Mouse (Mus musculus) lung, embryonic 16.5 days (tissue): Measurements from ENCODE around the gene Tcte2. TPM values are rescaled to one million over a fixed set of nuclear protein-coding genes. Genes with fewer than 3 reads are reported as not detected.
"Not testable (repeated sequence)": the region's sequence is repeated elsewhere in the genome, so short reads cannot be mapped to it uniquely, and the experiment has no call there.

Experiments
- ATAC-seq: fragments of 200-750 bp; cut with Nextera tagmentation; 2 replicates; pipeline ENCODE4 v1.8.0; 2017; ENCODE audit warnings: low read depth, mild to moderate bottlenecking, moderate library complexity
- H3K27ac ChIP-seq: fragments of 300-500 bp; sonication (generic); 2 replicates; pipeline ENCODE4 v1.5.1; 2014; ENCODE audit warnings: mild to moderate bottlenecking, control low read depth, low read length
- H3K27me3 ChIP-seq: fragments of 300-500 bp; sonication (generic); 2 replicates; pipeline ENCODE4 v1.6.1; 2014; ENCODE audit warnings: low read depth, low read length, mixed read lengths; ENCODE audit not compliant: control insufficient read depth, insufficient read depth
- H3K36me3 ChIP-seq: fragments of 300-500 bp; sonication (generic); 2 replicates; pipeline ENCODE4 v1.6.1; 2014; ENCODE audit warnings: low read length; ENCODE audit not compliant: control insufficient read depth, insufficient read depth
- H3K4me1 ChIP-seq: fragments of 300-500 bp; sonication (generic); replicated peaks from 2 replicates; pipeline ENCODE4 v1.6.1; 2014; ENCODE audit warnings: low read length, mixed read lengths; ENCODE audit not compliant: control insufficient read depth, insufficient read depth
- H3K4me2 ChIP-seq: fragments of 300-500 bp; sonication (generic); 2 replicates; pipeline ENCODE4 v1.6.1; 2014; ENCODE audit warnings: low read depth, low read length, control low read depth
- H3K4me3 ChIP-seq: fragments of 300-500 bp; sonication (generic); 2 replicates; pipeline ENCODE4 v1.5.1; 2014; ENCODE audit warnings: mild to moderate bottlenecking, low read length, control low read depth
- H3K9ac ChIP-seq: fragments of 300-500 bp; sonication (generic); 2 replicates; pipeline ENCODE4 v1.6.1; 2014; ENCODE audit warnings: low read length, control low read depth
- H3K9me3 ChIP-seq: fragments of 300-500 bp; sonication (generic); 2 replicates; pipeline ENCODE4 v1.6.1; 2016; ENCODE audit warnings: low read length; ENCODE audit not compliant: control insufficient read depth
- WGBS: fragments of 180-500 bp; shearing (Covaris S2); extraction: QIAGEN DNeasy Blood & Tissue Kit; methylation state at CpG from one replicate; pipeline ENCODE4 v1.1.7; 2014; 5-methylcytosine and 5-hydroxymethylcytosine counted together
- polyA plus RNA-seq: library from polyadenylated mRNA; unstranded; fragments of >200 nt; fragmentation: Nextera tagmentation; extraction: Ambion mirVana; gene quantifications from 2 replicates; pipeline ENCODE4 v1.2.1, GENCODE M21; 2015

Tcte2 gene
- polyA plus RNA-seq, 1 experiment from 2014 or later: 4.8 TPM

DNA sequence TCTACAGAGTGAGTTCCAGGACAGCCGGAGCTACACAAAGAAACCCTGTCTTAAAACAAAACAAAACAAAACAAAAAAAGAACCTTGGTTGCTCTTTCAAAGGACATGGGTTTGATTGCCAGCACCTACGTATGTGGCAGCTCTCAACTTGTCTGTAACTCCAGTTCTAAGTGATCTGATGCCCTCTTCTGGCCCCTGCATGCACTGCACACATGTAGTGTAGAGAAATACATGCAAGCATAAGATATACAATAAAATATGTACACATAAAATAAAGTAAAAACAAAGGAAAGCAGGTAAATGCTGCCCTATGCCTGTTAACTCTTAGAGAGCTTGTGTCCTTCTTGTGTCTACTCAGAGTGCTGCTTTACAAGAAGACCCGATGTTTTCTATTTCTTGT lies 7.6 kb upstream of the Tcte2 start:
- 91% methylated on average over 3 of the region's 3 CpGs for WGBS

DNA sequence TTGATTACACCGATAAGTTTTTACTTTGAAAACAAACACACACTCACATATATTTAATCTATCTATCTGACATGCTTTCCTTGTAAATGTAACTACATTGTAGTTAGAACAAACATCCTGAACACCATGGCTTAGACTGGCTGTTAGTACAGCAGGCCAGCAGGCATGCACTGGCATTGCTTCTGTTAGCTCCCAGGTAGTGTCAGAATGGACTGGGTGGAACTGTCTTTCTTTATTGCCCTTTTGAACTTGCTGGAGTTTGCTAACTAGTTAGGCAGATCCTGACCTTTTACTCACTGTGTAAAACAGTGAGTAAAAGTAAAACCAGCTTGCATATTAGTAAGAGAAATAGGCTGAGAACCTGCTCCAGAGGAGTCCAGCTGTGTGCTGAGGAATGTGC lies 6.9 kb upstream of the Tcte2 start:
- Histone ChIP-seq H3K36me3 (no peaks in the 10 kb centered on the region), H3K9me3 (no peaks in the 10 kb centered on the region), H3K27ac (no peak overlapping the region), H3K27me3 (no peaks in the 10 kb centered on the region), H3K9ac (no peak overlapping the region), H3K4me2 (no peak overlapping the region), H3K4me1 (peaks cover 3% of the 10 kb centered on the region), H3K4me3 (no peak overlapping the region)
- ATAC-seq: no peak
- WGBS: 69% methylated on average over 1 of the region's 1 CpGs

More for the DNA sequence above, 7.6 kb upstream of the Tcte2 start:
- Histone ChIP-seq H3K4me1 (peaks cover 2% of the 10 kb centered on the region), H3K9ac (no peak overlapping the region), H3K4me3 (no peak overlapping the region), H3K27ac (no peak overlapping the region), H3K27me3 (no peaks in the 10 kb centered on the region), H3K36me3 (no peaks in the 10 kb centered on the region), H3K4me2 (no peak overlapping the region), H3K9me3 (no peaks in the 10 kb centered on the region)
- ATAC-seq: no peak

DNA sequence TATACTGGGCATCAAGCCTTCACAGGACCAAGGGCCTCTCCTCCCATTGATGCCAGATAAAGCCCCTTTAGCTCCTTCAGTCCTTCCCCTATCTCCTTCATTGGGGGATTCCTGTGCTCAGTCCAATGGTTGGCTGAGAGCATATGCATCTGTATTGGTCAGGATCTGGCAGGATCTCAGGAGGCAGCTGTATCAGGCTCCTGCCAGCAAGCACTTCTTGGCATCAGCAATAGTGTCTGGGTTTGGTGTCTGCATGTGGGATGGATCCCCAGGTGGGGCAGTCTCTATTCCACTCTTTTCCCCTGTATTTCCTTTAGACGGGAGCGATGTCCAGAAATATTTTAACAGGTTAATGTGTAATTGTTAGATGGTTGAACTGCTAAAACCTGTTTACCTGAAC lies 3.3 kb upstream of the Tcte2 start:
- not testable (repeated sequence) for H3K27ac ChIP-seq

DNA sequence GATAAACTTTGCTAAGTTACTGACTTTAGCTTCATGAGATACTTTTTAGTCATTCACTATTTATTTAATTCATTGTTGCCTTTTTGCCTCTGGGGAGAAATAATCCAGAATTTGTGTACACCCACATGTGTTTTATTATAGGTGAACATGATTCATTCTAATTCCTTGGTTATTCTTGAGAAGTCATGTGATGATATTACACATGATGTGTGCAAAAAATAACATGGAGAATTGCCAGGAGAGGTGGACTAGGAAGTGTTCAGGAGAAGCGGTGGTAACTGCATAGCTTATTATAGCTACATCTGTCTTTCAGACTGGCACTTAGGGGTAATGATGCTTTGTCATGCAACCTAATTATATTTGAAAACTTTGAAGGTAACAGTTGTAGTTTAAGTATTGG lies 2.2 kb upstream of the Tcte2 start:
- H3K4me1 ChIP-seq: peaks cover 12% of the 10 kb centered on the region
- no peak for ATAC-seq

More for the DNA sequence above, 3.3 kb upstream of the Tcte2 start:
- not testable (repeated sequence) for H3K4me1 ChIP-seq, H3K9me3 ChIP-seq, H3K9ac ChIP-seq, H3K4me3 ChIP-seq, H3K4me2 ChIP-seq, ATAC-seq, H3K27me3 ChIP-seq, H3K36me3 ChIP-seq
- 77% methylated on average over 2 of the region's 2 CpGs for WGBS

DNA sequence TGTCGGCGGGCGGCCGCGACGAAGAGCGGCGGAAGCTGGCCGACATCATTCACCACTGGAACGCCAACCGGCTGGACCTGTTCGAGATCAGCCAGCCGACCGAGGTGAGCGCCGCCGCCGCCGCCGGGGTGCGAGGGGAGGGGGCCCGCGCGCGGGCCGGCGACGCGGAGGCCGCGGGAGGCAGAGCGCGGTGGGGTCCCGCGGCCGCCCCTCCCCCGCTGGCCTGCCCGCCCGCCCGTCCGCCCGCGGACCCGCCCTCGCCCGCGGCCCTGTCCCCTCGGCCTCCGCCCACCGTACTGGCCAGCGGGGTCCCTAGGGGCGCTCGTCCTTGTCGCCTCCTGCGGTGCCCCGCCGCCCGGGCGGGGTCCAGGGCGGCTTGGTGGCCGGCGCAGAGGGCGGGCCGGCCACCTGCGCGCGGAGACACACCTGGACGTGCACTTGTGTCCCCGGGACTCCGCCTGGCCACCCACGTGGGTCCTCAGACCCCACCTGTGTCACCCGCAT lies 898 bp downstream of the Tcte2 start:
- Histone ChIP-seq H3K4me1 (peaks cover 18% of the 10 kb centered on the region), H3K4me2 (peak overlapping the region; percentile 98), H3K27me3 (no peaks in the 10 kb centered on the region), H3K36me3 (no peaks in the 10 kb centered on the region), H3K9ac (peak overlapping the region; percentile 89), H3K4me3 (peak overlapping the region; percentile 89), H3K27ac (peak overlapping the region; percentile 93), H3K9me3 (no peaks in the 10 kb centered on the region)
- ATAC-seq: peak; percentile 55
- WGBS: under 1% methylated on average over 29 of the region's 72 CpGs

More for the DNA sequence above, 2.2 kb upstream of the Tcte2 start:
- H3K4me3 ChIP-seq: no peak overlapping the region
- H3K4me2 ChIP-seq: no peak overlapping the region
- no peaks in the 10 kb centered on the region for H3K27me3 ChIP-seq
- H3K36me3 ChIP-seq: no peaks in the 10 kb centered on the region
- 74% methylated on average over 1 of the region's 1 CpGs for WGBS
- H3K9me3 ChIP-seq: no peaks in the 10 kb centered on the region
- H3K9ac ChIP-seq: no peak overlapping the region
- no peak overlapping the region for H3K27ac ChIP-seq

DNA sequence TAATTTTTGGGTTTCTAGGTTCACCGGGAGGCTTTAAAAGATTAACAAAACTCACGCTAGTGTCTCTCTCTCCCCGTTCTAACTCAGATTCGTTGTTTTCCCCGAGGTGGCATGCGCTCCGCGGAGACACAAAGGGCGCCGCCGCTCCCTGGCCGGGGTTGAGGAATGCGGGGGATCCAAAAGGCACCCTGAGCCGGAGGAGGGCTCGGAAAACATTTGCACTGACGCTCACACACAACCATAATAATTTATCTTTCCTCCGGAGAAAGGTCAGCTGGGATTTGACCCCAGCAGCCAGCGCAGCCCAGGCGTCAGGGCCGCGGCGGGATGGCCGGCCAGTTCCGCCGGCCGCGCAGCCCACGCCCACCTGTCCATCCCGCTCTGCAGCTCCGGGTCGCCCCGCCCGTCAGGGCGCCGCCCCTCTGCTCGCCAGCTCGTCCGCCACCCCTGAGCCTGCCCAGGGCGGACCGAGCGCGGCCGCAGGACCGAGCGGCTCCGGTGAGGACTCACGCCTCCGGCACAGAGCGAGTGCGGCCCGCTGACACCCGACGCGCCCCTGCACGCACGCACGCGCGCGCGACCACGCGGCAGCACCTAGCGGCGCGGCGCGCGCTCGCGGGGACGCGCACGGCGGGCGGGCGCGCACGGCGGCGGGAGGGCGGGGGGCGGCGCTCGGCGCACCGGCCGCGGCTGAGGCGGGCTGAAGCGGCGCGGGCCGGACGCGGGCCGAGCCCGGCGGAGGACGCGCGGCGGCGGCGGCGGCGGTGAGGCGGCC lies 1.6 kb downstream of the Tcte2 start, which contains the start of gene Afdn:
TSS of gene Afdn (plus strand) at position 687 of the 775 bp plus-strand sequence.
- Histone ChIP-seq H3K4me1 (peaks cover 18% of the 10 kb centered on the region), H3K4me2 (peak within 1 kb of the TSS; percentile 98), H3K27me3 (no peaks in the 10 kb centered on the region), H3K4me3 (peak within 1 kb of the TSS; percentile 89), H3K36me3 (no peaks in the 10 kb centered on the region), H3K27ac (peak within 1 kb of the TSS; percentile 93), H3K9me3 (no peaks in the 10 kb centered on the region), H3K9ac (peak within 1 kb of the TSS; percentile 89)
- 1% methylated on average over 79 of the region's 108 CpGs for WGBS
- peak; percentile 95 for ATAC-seq

DNA sequence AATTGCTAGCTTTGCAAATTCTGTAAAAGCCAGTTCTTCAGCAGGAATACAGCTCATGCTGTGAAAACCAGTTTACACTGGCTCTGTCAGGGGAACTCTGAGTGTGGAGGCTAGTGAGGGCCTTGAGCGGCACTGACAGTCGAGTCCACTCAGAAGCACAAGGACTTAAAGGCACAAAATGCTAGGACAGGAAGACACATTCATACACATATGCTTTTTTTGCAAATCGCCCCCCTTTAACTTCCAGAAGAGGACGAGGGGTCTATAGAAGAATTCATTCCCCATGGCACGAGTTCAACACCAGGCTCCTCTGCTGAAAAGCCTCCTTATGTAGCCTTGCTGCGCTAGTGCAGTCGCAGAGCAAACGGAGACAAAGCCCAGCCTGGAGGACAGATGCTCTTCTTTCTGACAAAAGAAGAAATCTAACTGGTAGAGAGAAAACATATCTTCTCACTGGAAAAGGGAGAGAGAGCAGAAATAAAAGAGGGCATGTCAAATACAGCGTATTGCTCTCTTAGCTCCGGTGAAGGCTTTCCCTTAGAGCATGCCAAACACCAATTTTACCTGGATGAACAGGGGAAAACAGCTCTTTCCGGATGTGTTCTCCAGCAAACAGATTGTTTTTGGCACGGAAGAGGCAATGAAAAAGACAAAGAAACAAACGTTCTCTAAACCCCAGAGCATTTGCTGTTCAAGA lies 2.3 kb downstream of the Tcte2 start:
- Histone ChIP-seq H3K9ac (peak overlapping the region; percentile 89), H3K4me3 (peak overlapping the region; percentile 89), H3K4me2 (peak overlapping the region; percentile 98), H3K9me3 (no peaks in the 10 kb centered on the region), H3K36me3 (no peaks in the 10 kb centered on the region), H3K27ac (peak overlapping the region; percentile 93), H3K27me3 (no peaks in the 10 kb centered on the region), H3K4me1 (peaks cover 16% of the 10 kb centered on the region)
- ATAC-seq: no peak
- WGBS: 8% methylated on average over 13 of the region's 13 CpGs

DNA sequence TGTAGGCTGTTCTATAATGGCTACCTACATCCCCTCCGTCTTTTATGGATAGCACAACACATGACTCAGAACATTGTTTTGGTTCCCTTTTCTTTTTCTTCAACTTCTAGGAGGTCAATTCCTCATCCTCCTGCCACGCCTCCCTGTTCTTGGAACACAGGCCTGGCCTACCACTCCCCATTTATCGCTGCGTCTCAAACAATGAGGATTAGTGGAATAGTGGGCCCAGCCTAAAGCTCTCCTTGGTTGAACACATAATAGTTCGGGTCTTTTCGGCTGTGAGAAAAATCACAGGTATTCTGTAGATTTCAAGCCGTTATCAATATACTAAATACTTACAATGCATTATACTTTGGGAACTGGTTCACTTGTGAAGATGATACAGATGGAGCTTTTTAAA lies 3.0 kb downstream of the Tcte2 start:
- H3K27ac ChIP-seq: no peak overlapping the region
- WGBS: 77% methylated on average over 7 of the region's 7 CpGs

DNA sequence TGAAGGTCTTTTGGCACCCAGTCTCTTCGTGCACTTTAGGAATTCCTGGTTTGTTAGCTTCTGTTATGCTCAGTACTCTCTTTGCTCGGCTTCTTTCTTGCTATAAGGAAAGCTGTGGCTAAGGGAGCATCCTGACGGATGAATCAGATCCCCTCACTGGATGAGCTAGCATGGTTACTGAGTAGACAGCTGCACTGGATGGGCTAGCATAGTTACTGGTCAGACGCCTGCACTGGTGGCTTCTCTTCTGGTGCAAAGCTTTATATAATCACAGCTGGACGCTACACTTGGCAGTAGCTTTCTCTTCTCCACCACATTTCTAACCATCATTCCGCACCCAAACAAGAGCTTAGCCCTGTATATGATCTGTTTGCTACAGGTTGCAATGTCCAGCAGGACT lies 6.7 kb downstream of the Tcte2 start:
- H3K4me1 ChIP-seq: peaks cover 9% of the 10 kb centered on the region
- no peaks in the 10 kb centered on the region for H3K36me3 ChIP-seq
- WGBS: 59% methylated on average over 6 of the region's 6 CpGs
- no peaks in the 10 kb centered on the region for H3K9me3 ChIP-seq
- no peaks in the 10 kb centered on the region for H3K27me3 ChIP-seq
- no peak overlapping the region for H3K4me3 ChIP-seq
- H3K27ac ChIP-seq: no peak overlapping the region
- ATAC-seq: no peak
- H3K9ac ChIP-seq: no peak overlapping the region
- H3K4me2 ChIP-seq: no peak overlapping the region

More for the DNA sequence above, 3.0 kb downstream of the Tcte2 start:
- Histone ChIP-seq H3K4me2 (peak overlapping the region; percentile 98), H3K4me3 (no peak overlapping the region; the same call in 1 of the 2 replicates), H3K9me3 (no peaks in the 10 kb centered on the region), H3K9ac (no peak overlapping the region), H3K4me1 (peaks cover 14% of the 10 kb centered on the region), H3K36me3 (no peaks in the 10 kb centered on the region), H3K27me3 (no peaks in the 10 kb centered on the region)
- no peak for ATAC-seq
